Mouse (Mus musculus) kidney, embryonic 15.5 days (tissue): ENCODE data around the gene Hat1. TPM values are rescaled to one million over a fixed set of nuclear protein-coding genes. Genes with fewer than 3 reads are reported as not detected.
A peak's percentile ranks its signal among the peaks of the same experiment; 100 is the strongest.

Experiments
- ATAC-seq: fragments of 200-750 bp; cut with Nextera tagmentation; replicated peaks from 2 replicates; pipeline ENCODE4 v1.8.0; 2017; ENCODE audit warnings: moderate TSS enrichment; ENCODE audit not compliant: low FRiP score
- H3K27ac ChIP-seq: fragments of 300-500 bp; sonication (generic); 2 replicates; pipeline ENCODE4 v1.5.1; 2015; ENCODE audit warnings: mild to moderate bottlenecking, inconsistent platforms
- H3K27me3 ChIP-seq: fragments of 300-500 bp; sonication (generic); 2 replicates; pipeline ENCODE4 v1.6.1; 2015; ENCODE audit warnings: inconsistent platforms
- H3K36me3 ChIP-seq: fragments of 300-500 bp; sonication (generic); 2 replicates; pipeline ENCODE4 v1.6.1; 2015; ENCODE audit warnings: inconsistent platforms
- H3K4me1 ChIP-seq: fragments of 300-500 bp; sonication (generic); 2 replicates; pipeline ENCODE4 v1.6.1; 2015; ENCODE audit warnings: inconsistent platforms
- H3K4me2 ChIP-seq: fragments of 300-500 bp; sonication (generic); 2 replicates; pipeline ENCODE4 v1.6.1; 2015; ENCODE audit warnings: moderate library complexity, mild to moderate bottlenecking, inconsistent platforms
- H3K4me3 ChIP-seq: fragments of 300-500 bp; sonication (generic); replicated peaks from 2 replicates; pipeline ENCODE4 v1.5.1; 2015; ENCODE audit warnings: mild to moderate bottlenecking, inconsistent platforms
- H3K9ac ChIP-seq: fragments of 300-500 bp; sonication (generic); 2 replicates; pipeline ENCODE4 v1.6.1; 2015; ENCODE audit warnings: mild to moderate bottlenecking, inconsistent platforms
- H3K9me3 ChIP-seq: fragments of 300-500 bp; sonication (generic); replicated peaks from 2 replicates; pipeline ENCODE4 v1.6.1; 2016; ENCODE audit warnings: inconsistent platforms
- WGBS: fragments of 180-500 bp; shearing (Covaris S2); methylation state at CpG from one replicate; pipeline ENCODE4 v1.1.7; 2015; ENCODE audit warnings: mixed read lengths; 5-methylcytosine and 5-hydroxymethylcytosine counted together
- polyA plus RNA-seq: library from polyadenylated mRNA; unstranded; fragments of >200 nt; fragmentation: Nextera tagmentation; extraction: Ambion mirVana; gene quantifications from 2 replicates; pipeline ENCODE4 v1.2.1, GENCODE M21; 2015

Gene Hat1
- 138 and 149 TPM in 2 replicates for polyA plus RNA-seq

GRCm38 (mm10) chr2:71388951-71389763 is at the start of gene Hat1:
TSS of gene Hat1 (plus strand) at chr2:71388958.
- Histone ChIP-seq H3K4me3 (peak within 1 kb of the TSS; percentile 91), H3K9me3 (no peaks in the 10 kb centered on the region), H3K27me3 (no peaks in the 10 kb centered on the region), H3K36me3 (peaks cover 18% of the 10 kb centered on the region), H3K9ac (peak within 1 kb of the TSS; percentile 86), H3K27ac (peak within 1 kb of the TSS; percentile 89), H3K4me1 (peaks cover 11% of the 10 kb centered on the region), H3K4me2 (peak within 1 kb of the TSS; percentile 77)
- under 1% methylated on average over 53 of the region's 66 CpGs for WGBS
- ATAC-seq = peak; percentile 99

- H3K36me3 ChIP-seq = peaks cover 21% of the 10 kb centered on the region
- no peaks in the 10 kb centered on the region for H3K4me1 ChIP-seq
- ATAC-seq = no peak
- H3K27me3 ChIP-seq = no peaks in the 10 kb centered on the region
- no peak overlapping the region for H3K27ac ChIP-seq
- 81% methylated on average over 5 of the region's 5 CpGs for WGBS
- no peak overlapping the region for H3K9ac ChIP-seq
- H3K9me3 ChIP-seq = peaks cover 2% of the 10 kb centered on the region; the same call in 1 of the 2 replicates
- no peak overlapping the region for H3K4me3 ChIP-seq
- no peak overlapping the region for H3K4me2 ChIP-seq
Observed at GRCm38 (mm10) chr2:71340126-71340525, 48.6 kb upstream of the Hat1 start.

DNA sequence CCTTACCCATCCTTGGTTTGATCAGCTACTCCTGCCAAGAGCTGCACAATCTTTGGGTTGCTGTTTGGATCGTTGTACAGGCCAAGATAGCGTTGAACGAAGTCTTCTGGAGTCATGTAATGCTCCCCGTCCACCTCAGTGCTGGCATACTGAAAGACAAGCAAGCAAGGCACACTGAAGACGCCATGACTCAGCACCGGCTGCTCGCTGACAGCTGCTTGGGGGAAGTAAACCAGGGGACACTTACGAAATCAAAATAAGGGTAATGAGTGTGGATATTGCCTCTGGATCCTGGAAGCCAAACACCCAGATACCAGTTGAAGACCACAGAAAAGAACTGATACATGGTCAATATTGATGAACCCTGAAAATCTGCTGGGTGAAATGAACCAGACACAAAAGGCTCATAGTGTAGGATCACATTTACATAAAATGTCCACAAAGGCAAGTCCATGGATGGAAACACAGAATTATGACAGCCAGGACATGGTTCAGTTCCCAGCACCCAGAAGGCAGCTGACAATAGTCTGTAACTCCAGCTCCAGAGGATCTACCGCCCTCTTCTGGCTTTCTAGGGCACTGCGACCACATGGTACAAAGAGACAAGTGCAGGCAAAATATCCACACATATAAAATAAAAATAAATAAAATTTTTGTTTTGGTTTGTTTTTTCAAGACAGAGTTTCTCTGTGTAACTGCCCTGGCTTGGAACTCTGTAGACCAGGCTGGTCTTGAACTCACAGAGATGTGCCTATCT is 44.7 kb upstream of the Hat1 start:
- 95% methylated on average over 10 of the region's 10 CpGs for WGBS
- H3K4me2 ChIP-seq = no peak overlapping the region
- peaks cover 21% of the 10 kb centered on the region for H3K36me3 ChIP-seq
- no peak overlapping the region for H3K4me3 ChIP-seq
- 0 out of 2 replicates have a peak, but pooled peaks cover 3% of the 10 kb centered on the region for H3K4me1 ChIP-seq
- no peak overlapping the region for H3K27ac ChIP-seq
- no peaks in the 10 kb centered on the region for H3K27me3 ChIP-seq
- no peak for ATAC-seq
- H3K9me3 ChIP-seq = peaks cover 2% of the 10 kb centered on the region; the same call in 1 of the 2 replicates
- H3K9ac ChIP-seq = no peak overlapping the region

GRCm38 (mm10) chr2:71347160-71347559 is 41.6 kb upstream of the Hat1 start:
- ATAC-seq = no peak
- no peaks in the 10 kb centered on the region for H3K27me3 ChIP-seq
- H3K27ac ChIP-seq = no peak overlapping the region
- no peak overlapping the region for H3K4me2 ChIP-seq
- peaks cover 2% of the 10 kb centered on the region; the same call in 1 of the 2 replicates for H3K9me3 ChIP-seq
- H3K36me3 ChIP-seq = peaks cover 20% of the 10 kb centered on the region
- no peak overlapping the region for H3K4me3 ChIP-seq
- H3K4me1 ChIP-seq = peaks cover 8% of the 10 kb centered on the region
- no peak overlapping the region for H3K9ac ChIP-seq
- 57% methylated on average over 10 of the region's 10 CpGs for WGBS

- ATAC-seq = no peak
- 91% methylated on average over 20 of the region's 20 CpGs for WGBS
Observed at GRCm38 (mm10) chr2:71347732-71348490, 40.8 kb upstream of the Hat1 start.

DNA sequence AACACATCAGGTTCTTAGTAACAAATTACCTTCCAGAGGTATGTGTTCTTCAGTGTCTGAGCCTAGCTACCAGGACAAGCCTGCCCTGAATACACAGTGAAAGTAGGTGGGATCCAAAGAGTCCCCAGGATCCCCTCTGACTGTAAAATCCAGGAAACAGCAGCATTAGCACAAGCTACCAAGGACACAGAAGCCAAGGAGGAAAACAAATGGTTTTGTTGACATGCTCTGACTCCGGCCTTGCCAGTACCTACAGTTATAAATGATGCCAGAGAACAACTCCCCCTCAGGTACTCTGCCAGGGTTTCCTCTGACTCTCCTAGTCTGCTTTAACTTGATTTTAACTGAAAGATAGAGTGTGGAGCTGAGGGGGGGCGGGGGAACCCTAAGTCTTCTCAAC is 39.2 kb upstream of the Hat1 start:
- Histone ChIP-seq H3K27ac (no peak overlapping the region), H3K4me3 (no peak overlapping the region), H3K9me3 (no peaks in the 10 kb centered on the region), H3K27me3 (no peaks in the 10 kb centered on the region), H3K4me2 (no peak overlapping the region), H3K9ac (no peak overlapping the region), H3K4me1 (peaks cover 22% of the 10 kb centered on the region), H3K36me3 (no peaks in the 10 kb centered on the region)
- no peak for ATAC-seq
- WGBS = 56% methylated on average over 2 of the region's 2 CpGs

More at GRCm38 (mm10) chr2:71347732-71348490, 40.8 kb upstream of the Hat1 start:
- H3K4me1 ChIP-seq = peaks cover 8% of the 10 kb centered on the region
- H3K9ac ChIP-seq = no peak overlapping the region
- peaks cover 12% of the 10 kb centered on the region for H3K36me3 ChIP-seq
- H3K27ac ChIP-seq = no peak overlapping the region
- H3K4me3 ChIP-seq = no peak overlapping the region
- H3K9me3 ChIP-seq = peaks cover 2% of the 10 kb centered on the region; the same call in 1 of the 2 replicates
- H3K4me2 ChIP-seq = no peak overlapping the region
- H3K27me3 ChIP-seq = no peaks in the 10 kb centered on the region

DNA sequence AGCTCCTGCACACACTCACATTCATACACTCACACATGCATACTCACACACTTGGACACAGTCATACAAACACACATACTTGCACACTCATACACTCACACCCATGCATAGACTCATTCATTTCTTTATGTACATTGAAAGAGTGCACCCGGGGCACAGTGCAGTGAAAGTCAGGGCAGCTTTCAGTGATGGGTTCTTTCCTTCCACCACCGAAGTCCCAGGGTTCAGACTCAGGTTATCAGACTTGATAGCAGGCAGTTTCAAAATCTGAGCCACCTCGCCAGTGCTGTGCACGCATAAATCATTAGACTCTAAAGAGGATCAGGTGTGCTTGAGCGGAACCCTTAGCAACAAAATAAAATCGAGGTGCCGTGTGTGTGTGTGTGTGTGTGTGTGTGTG is 38.6 kb upstream of the Hat1 start:
- no peaks in the 10 kb centered on the region for H3K27me3 ChIP-seq
- peaks cover 25% of the 10 kb centered on the region for H3K4me1 ChIP-seq
- H3K4me3 ChIP-seq = no peak overlapping the region
- H3K27ac ChIP-seq = no peak overlapping the region
- no peaks in the 10 kb centered on the region for H3K36me3 ChIP-seq
- WGBS = 40% methylated on average over 7 of the region's 7 CpGs
- H3K9ac ChIP-seq = no peak overlapping the region
- no peak overlapping the region for H3K4me2 ChIP-seq
- no peaks in the 10 kb centered on the region for H3K9me3 ChIP-seq
- ATAC-seq = no peak; the same call in 1 of the 2 replicates

DNA sequence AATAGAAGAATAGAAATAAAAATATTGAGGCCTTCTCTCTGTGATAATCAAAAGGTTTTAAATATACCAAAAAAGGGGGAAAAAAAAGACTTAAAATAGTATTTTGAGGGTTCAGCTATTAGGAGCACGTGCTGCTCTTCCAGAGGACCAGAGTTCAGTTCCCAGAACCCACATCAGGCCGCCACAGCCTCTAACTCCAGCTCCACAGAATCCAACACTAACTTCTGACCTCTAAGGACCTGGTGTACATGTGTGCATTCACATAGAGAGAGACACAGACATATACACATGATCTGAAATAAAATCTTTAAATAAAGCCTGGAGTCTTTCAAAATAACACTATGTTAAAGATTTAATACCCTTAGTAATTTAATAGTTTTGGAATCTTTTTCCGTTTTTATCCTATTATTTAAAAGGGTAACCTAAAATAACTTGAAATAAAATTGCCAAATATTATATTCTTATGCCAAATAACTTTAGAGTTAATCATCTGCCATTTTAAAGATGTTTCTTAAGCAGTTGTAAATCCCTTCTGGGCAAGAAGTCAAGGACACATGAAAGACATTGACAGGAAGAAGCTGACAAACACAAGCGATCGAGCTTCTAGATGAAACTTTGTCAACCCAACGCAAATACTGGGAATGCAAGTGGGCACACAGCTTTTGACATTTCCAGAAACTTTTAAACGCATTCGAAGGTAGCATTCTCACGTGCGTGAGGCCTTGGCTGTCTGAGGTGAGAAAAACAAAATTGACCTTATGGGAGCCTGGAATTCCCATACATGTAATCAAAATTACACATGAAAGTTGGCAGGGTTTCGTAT is 37.6 kb upstream of the Hat1 start:
- Histone ChIP-seq H3K4me1 (peaks cover 27% of the 10 kb centered on the region), H3K27me3 (no peaks in the 10 kb centered on the region), H3K36me3 (no peaks in the 10 kb centered on the region), H3K4me3 (no peak overlapping the region), H3K27ac (no peak overlapping the region), H3K9me3 (no peaks in the 10 kb centered on the region), H3K9ac (no peak overlapping the region), H3K4me2 (no peak overlapping the region)
- WGBS = 89% methylated on average over 11 of the region's 11 CpGs
- ATAC-seq = no peak

GRCm38 (mm10) chr2:71351727-71351987 is 37.1 kb upstream of the Hat1 start:
- no peak overlapping the region for H3K4me3 ChIP-seq
- no peaks in the 10 kb centered on the region for H3K36me3 ChIP-seq
- H3K27me3 ChIP-seq = no peaks in the 10 kb centered on the region
- no peaks in the 10 kb centered on the region for H3K9me3 ChIP-seq
- WGBS = 72% methylated on average over 3 of the region's 3 CpGs
- no peak overlapping the region for H3K4me2 ChIP-seq
- H3K27ac ChIP-seq = no peak overlapping the region
- no peak overlapping the region for H3K9ac ChIP-seq
- peaks cover 28% of the 10 kb centered on the region for H3K4me1 ChIP-seq
- no peak for ATAC-seq

GRCm38 (mm10) chr2:71353306-71354054 is 35.3 kb upstream of the Hat1 start:
- Histone ChIP-seq H3K4me2 (peak overlapping the region; percentile 24), H3K27me3 (no peaks in the 10 kb centered on the region), H3K4me1 (peaks cover 24% of the 10 kb centered on the region), H3K9me3 (no peaks in the 10 kb centered on the region), H3K27ac (peak overlapping the region; percentile 85), H3K4me3 (no peak overlapping the region), H3K36me3 (no peaks in the 10 kb centered on the region), H3K9ac (no peak overlapping the region)
- WGBS = 27% methylated on average over 10 of the region's 10 CpGs
- peak; percentile 81 for ATAC-seq

DNA sequence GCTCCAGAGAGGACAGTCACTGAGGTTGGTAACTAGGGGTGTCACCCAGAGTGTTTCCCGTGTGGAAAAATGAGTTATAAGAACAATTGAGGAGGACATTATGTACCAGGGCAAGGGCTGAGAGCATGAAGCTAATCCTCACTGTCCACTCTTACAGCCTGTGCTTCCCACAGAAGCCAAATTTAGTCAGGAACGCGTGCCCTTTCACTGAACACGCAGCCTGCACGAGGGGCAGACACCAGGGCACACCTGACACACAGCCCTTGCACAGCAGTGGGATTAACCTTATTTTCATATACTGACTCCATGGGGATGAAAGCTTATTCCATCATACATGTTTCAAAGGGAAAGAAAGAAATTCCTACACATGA is 34.7 kb upstream of the Hat1 start:
- WGBS = 34% methylated on average over 5 of the region's 5 CpGs
- Histone ChIP-seq H3K27ac (peak overlapping the region; percentile 85), H3K36me3 (no peaks in the 10 kb centered on the region), H3K4me3 (no peak overlapping the region), H3K9me3 (no peaks in the 10 kb centered on the region), H3K4me1 (peaks cover 24% of the 10 kb centered on the region), H3K9ac (no peak overlapping the region), H3K4me2 (peak overlapping the region; percentile 24), H3K27me3 (no peaks in the 10 kb centered on the region)
- ATAC-seq = peak; percentile 43
